Mouse (Mus musculus) lung, embryonic 14.5 days (tissue): ENCODE results near the gene Hrh2. TPM values are rescaled to one million over a fixed set of nuclear protein-coding genes. Genes with fewer than 3 reads are reported as not detected.

Experiments
- ATAC-seq: fragments of 200-750 bp; cut with Nextera tagmentation; 2 replicates; pipeline ENCODE4 v1.8.0; 2017; ENCODE audit warnings: mild to moderate bottlenecking, moderate TSS enrichment, moderate library complexity; ENCODE audit not compliant: insufficient read depth
- DNase-seq: peaks from one replicate; pipeline ENCODE4 v3.0.0-alpha.2; 2015
- H3K27ac ChIP-seq: fragments of 300-500 bp; sonication (generic); 2 replicates; pipeline ENCODE4 v1.5.1; 2014; ENCODE audit warnings: low read depth, mild to moderate bottlenecking, moderate library complexity
- H3K27me3 ChIP-seq: fragments of 300-500 bp; sonication (generic); 2 replicates; pipeline ENCODE4 v1.6.1; 2014; ENCODE audit warnings: low read length, control low read depth; ENCODE audit not compliant: insufficient read depth
- H3K36me3 ChIP-seq: fragments of 300-500 bp; sonication (generic); 2 replicates; pipeline ENCODE4 v1.6.1; 2014; ENCODE audit warnings: control low read depth; ENCODE audit not compliant: insufficient read depth
- H3K4me1 ChIP-seq: fragments of 300-500 bp; sonication (generic); 2 replicates; pipeline ENCODE4 v1.6.1; 2014; ENCODE audit warnings: antibody characterized with exemption, control low read depth; ENCODE audit not compliant: insufficient read depth
- H3K4me2 ChIP-seq: fragments of 300-500 bp; sonication (generic); 2 replicates; pipeline ENCODE4 v1.6.1; 2014; ENCODE audit warnings: mild to moderate bottlenecking
- H3K4me3 ChIP-seq: fragments of 300-500 bp; sonication (generic); 2 replicates; pipeline ENCODE4 v1.5.1; 2014; ENCODE audit warnings: low read depth, low read length
- H3K9ac ChIP-seq: fragments of 300-500 bp; sonication (generic); 2 replicates; pipeline ENCODE4 v1.6.1; 2014
- H3K9me3 ChIP-seq: fragments of 300-500 bp; sonication (generic); 2 replicates; pipeline ENCODE4 v1.6.1; 2016; ENCODE audit warnings: low read depth, low read length, control low read depth
- CTCF ChIP-seq: IDR thresholded peaks from 2 replicates; pipeline ENCODE4 v1.5.1; 2016; ENCODE audit warnings: antibody characterized with exemption, low read depth
- WGBS: fragments of 180-500 bp; shearing (Covaris S2); extraction: QIAGEN DNeasy Blood & Tissue Kit; methylation state at CpG from one replicate; pipeline ENCODE4 v1.1.7; 2014; 5-methylcytosine and 5-hydroxymethylcytosine counted together
- polyA plus RNA-seq: library from polyadenylated mRNA; unstranded; fragments of >200 nt; fragmentation: Nextera tagmentation; extraction: Ambion mirVana; gene quantifications from 2 replicates; pipeline ENCODE4 v1.2.1, GENCODE M21; 2014

Gene Hrh2
- polyA plus RNA-seq: 0.15 TPM in 1 of 2 replicates, not detected in the other

- H3K9me3 ChIP-seq: no peaks in the 10 kb centered on the region
- 1% methylated on average over 30 of the region's 31 CpGs for WGBS
- no peaks in the 10 kb centered on the region for H3K4me1 ChIP-seq
- no peak for DNase-seq
- peak within 1 kb of the TSS; percentile 56 for H3K4me2 ChIP-seq
- H3K4me3 ChIP-seq: peak within 1 kb of the TSS; percentile 29
- no peak for ATAC-seq
- no peak for TF ChIP-seq CTCF
- peaks cover 11% of the 10 kb centered on the region for H3K27me3 ChIP-seq
- H3K36me3 ChIP-seq: no peaks in the 10 kb centered on the region
- no peak within 1 kb of the TSS for H3K27ac ChIP-seq
- no peak within 1 kb of the TSS for H3K9ac ChIP-seq
These were observed at the start of gene Hrh2 for GRCm38 (mm10) chr13:54192021-54192481. Hrh2 (plus strand) TSS chr13:54192129.

GRCm38 (mm10) chr13:54143788-54144187 is 48.1 kb upstream of the Hrh2 start:
- Histone ChIP-seq H3K27ac (no peak overlapping the region), H3K27me3 (no peaks in the 10 kb centered on the region), H3K36me3 (no peaks in the 10 kb centered on the region), H3K9me3 (no peaks in the 10 kb centered on the region), H3K4me2 (no peak overlapping the region), H3K9ac (no peak overlapping the region), H3K4me1 (no peaks in the 10 kb centered on the region), H3K4me3 (no peak overlapping the region)
- no peak for TF ChIP-seq CTCF
- DNase-seq (no peak), ATAC-seq (no peak)
- 39% methylated on average over 5 of the region's 5 CpGs for WGBS

GRCm38 (mm10) chr13:54144624-54145023 is 47.3 kb upstream of the Hrh2 start:
- H3K27me3 ChIP-seq: no peaks in the 10 kb centered on the region
- no peaks in the 10 kb centered on the region for H3K9me3 ChIP-seq
- no peak overlapping the region for H3K4me2 ChIP-seq
- TF ChIP-seq CTCF: no peak
- ATAC-seq: no peak
- H3K36me3 ChIP-seq: no peaks in the 10 kb centered on the region
- WGBS: 62% methylated on average over 5 of the region's 5 CpGs
- DNase-seq: no peak
- no peak overlapping the region for H3K4me3 ChIP-seq
- H3K9ac ChIP-seq: no peak overlapping the region
- H3K4me1 ChIP-seq: no peaks in the 10 kb centered on the region
- no peak overlapping the region for H3K27ac ChIP-seq

- H3K36me3 ChIP-seq: no peaks in the 10 kb centered on the region
- no peaks in the 10 kb centered on the region for H3K27me3 ChIP-seq
- H3K9ac ChIP-seq: no peak overlapping the region
- H3K4me3 ChIP-seq: no peak overlapping the region
- no peak overlapping the region for H3K4me2 ChIP-seq
- peak; percentile 34 for TF ChIP-seq CTCF
- DNase-seq: peak; percentile 25
- no peaks in the 10 kb centered on the region for H3K9me3 ChIP-seq
- ATAC-seq: no peak
- H3K27ac ChIP-seq: no peak overlapping the region
- 52% methylated on average over 1 of the region's 1 CpGs for WGBS
- H3K4me1 ChIP-seq: no peaks in the 10 kb centered on the region
These were observed 44.6 kb upstream of the Hrh2 start for GRCm38 (mm10) chr13:54147328-54147727.

- 63% methylated on average over 1 of the region's 1 CpGs for WGBS
- Histone ChIP-seq H3K9me3 (no peaks in the 10 kb centered on the region), H3K4me1 (no peaks in the 10 kb centered on the region), H3K9ac (no peak overlapping the region), H3K27ac (no peak overlapping the region), H3K27me3 (no peaks in the 10 kb centered on the region), H3K4me2 (no peak overlapping the region), H3K36me3 (no peaks in the 10 kb centered on the region), H3K4me3 (no peak overlapping the region)
- DNase-seq: no peak
- TF ChIP-seq CTCF: no peak
- no peak for ATAC-seq
These were observed 39.5 kb upstream of the Hrh2 start for GRCm38 (mm10) chr13:54152421-54152820.

- no peak overlapping the region for H3K27ac ChIP-seq
- H3K4me2 ChIP-seq: no peak overlapping the region
- H3K4me3 ChIP-seq: no peak overlapping the region
- ATAC-seq (no peak), DNase-seq (no peak)
- H3K9me3 ChIP-seq: no peaks in the 10 kb centered on the region
- no peaks in the 10 kb centered on the region for H3K27me3 ChIP-seq
- no peak for TF ChIP-seq CTCF
- H3K9ac ChIP-seq: no peak overlapping the region
- 58% methylated on average over 7 of the region's 7 CpGs for WGBS
- H3K4me1 ChIP-seq: no peaks in the 10 kb centered on the region
- H3K36me3 ChIP-seq: no peaks in the 10 kb centered on the region
These were observed 39.0 kb upstream of the Hrh2 start for GRCm38 (mm10) chr13:54152911-54153310.

GRCm38 (mm10) chr13:54153672-54154218 is 38.2 kb upstream of the Hrh2 start:
- no peaks in the 10 kb centered on the region for H3K4me1 ChIP-seq
- ATAC-seq (no peak), DNase-seq (peak; percentile 13)
- no peaks in the 10 kb centered on the region for H3K36me3 ChIP-seq
- no peak overlapping the region for H3K9ac ChIP-seq
- H3K4me3 ChIP-seq: no peak overlapping the region
- no peak for TF ChIP-seq CTCF
- H3K27me3 ChIP-seq: no peaks in the 10 kb centered on the region
- WGBS: 19% methylated on average over 9 of the region's 9 CpGs
- H3K27ac ChIP-seq: no peak overlapping the region
- no peak overlapping the region for H3K4me2 ChIP-seq
- no peaks in the 10 kb centered on the region for H3K9me3 ChIP-seq
